Mouse (Mus musculus) kidney, postnatal 4 days (tissue): ENCODE results near the gene Tmem132b.
A peak's percentile ranks its signal among the peaks of the same experiment; 100 is the strongest.

Source experiments
- DNase-seq, 2 experiments: peaks; one replicate each; pipeline ENCODE4 v3.0.0; 2021; ENCODE audit warnings: mixed read lengths in 2 of 2

Tmem132b gene

GRCm38 (mm10) chr5:125579153-125579552 lies 47.6 kb downstream of the Tmem132b start:
- no peak for DNase-seq

- no peak for DNase-seq
Measured at GRCm38 (mm10) chr5:125583298-125583697, 51.7 kb downstream of the Tmem132b start.

GRCm38 (mm10) chr5:125583836-125584235 lies 52.3 kb downstream of the Tmem132b start:
- no peak for DNase-seq

GRCm38 (mm10) chr5:125585211-125585610 lies 53.6 kb downstream of the Tmem132b start:
- DNase-seq = no peak

- DNase-seq = no peak
Measured at GRCm38 (mm10) chr5:125588203-125588602, 56.6 kb downstream of the Tmem132b start.

- DNase-seq = peak; percentile 34 to 53
Measured at GRCm38 (mm10) chr5:125588876-125589667, 57.5 kb downstream of the Tmem132b start.

- DNase-seq = no peak
Measured at GRCm38 (mm10) chr5:125598056-125598455, 66.5 kb downstream of the Tmem132b start.

GRCm38 (mm10) chr5:125607146-125607545 lies 75.6 kb downstream of the Tmem132b start:
- DNase-seq = no peak

GRCm38 (mm10) chr5:125609968-125610367 lies 78.4 kb downstream of the Tmem132b start:
- DNase-seq = no peak

GRCm38 (mm10) chr5:125612460-125612859 lies 80.9 kb downstream of the Tmem132b start:
- no peak for DNase-seq

GRCm38 (mm10) chr5:125613136-125613535 lies 81.6 kb downstream of the Tmem132b start:
- DNase-seq = no peak

GRCm38 (mm10) chr5:125614348-125614747 lies 82.8 kb downstream of the Tmem132b start:
- DNase-seq = peak; percentile 34 to 38

- no peak for DNase-seq
Measured at GRCm38 (mm10) chr5:125617050-125617449, 85.5 kb downstream of the Tmem132b start.

GRCm38 (mm10) chr5:125627816-125628348 lies 96.3 kb downstream of the Tmem132b start:
- no peak for DNase-seq

GRCm38 (mm10) chr5:125634666-125635065 lies 103.1 kb downstream of the Tmem132b start:
- DNase-seq = no peak

GRCm38 (mm10) chr5:125640966-125641365 lies 109.4 kb downstream of the Tmem132b start:
- no peak for DNase-seq

GRCm38 (mm10) chr5:125641531-125642147 lies 110.1 kb downstream of the Tmem132b start:
- DNase-seq = no peak

GRCm38 (mm10) chr5:125648236-125648635 lies 116.7 kb downstream of the Tmem132b start:
- DNase-seq = no peak

GRCm38 (mm10) chr5:125649982-125650381 lies 118.4 kb downstream of the Tmem132b start:
- DNase-seq = no peak

GRCm38 (mm10) chr5:125658101-125658500 lies 126.5 kb downstream of the Tmem132b start:
- no peak for DNase-seq

- no peak for DNase-seq
Measured at GRCm38 (mm10) chr5:125658959-125659749, 127.6 kb downstream of the Tmem132b start.

GRCm38 (mm10) chr5:125675623-125676022 lies 144.0 kb downstream of the Tmem132b start:
- DNase-seq = peak; percentile 11 to 17

GRCm38 (mm10) chr5:125676025-125676623 lies 144.6 kb downstream of the Tmem132b start:
- no peak for DNase-seq
